Mouse (Mus musculus): ENCODE results near the gene Glb1l. TPM values are rescaled to one million over a fixed set of nuclear protein-coding genes. Genes with fewer than 3 reads are reported as not detected.

Glb1l gene
- polyA plus RNA-seq, 1 experiment from 2014 or later: 3.7 TPM

GRCm38 (mm10) chr1:75191258-75191621 lies 19.4 kb downstream of the Glb1l start:
- peak; percentile 0; the same call in 1 of the 2 replicates for ATAC-seq (ENCODE audit: low read depth)
- H3K27ac ChIP-seq (ENCODE audit: low read length): peak overlapping the region; percentile 94
- H3K4me2 ChIP-seq (ENCODE audit: low read depth, low read length): peak overlapping the region; percentile 81
- 35% methylated on average over 5 of the region's 5 CpGs for WGBS (ENCODE audit: insufficient replicate concordance)
- H3K4me1 ChIP-seq (ENCODE audit: control insufficient read depth, low read depth, low read length): peaks cover 35% of the 10 kb centered on the region
- H3K9me3 ChIP-seq (replicated peaks; ENCODE audit: control insufficient read depth, low read length): no peaks in the 10 kb centered on the region
- H3K9ac ChIP-seq (ENCODE audit: low read depth, low read length): peak overlapping the region; percentile 98
- peaks cover 23% of the 10 kb centered on the region for H3K36me3 ChIP-seq (ENCODE audit: control insufficient read depth, insufficient read depth)
- no peaks in the 10 kb centered on the region for H3K27me3 ChIP-seq (ENCODE audit: control insufficient read depth, insufficient read depth, low read depth, low read length)
- H3K4me3 ChIP-seq (ENCODE audit: low read depth, low read length): peak overlapping the region; percentile 94

- 18% methylated on average over 2 of the region's 2 CpGs for WGBS (ENCODE audit: insufficient replicate concordance)
- Histone ChIP-seq H3K4me2 (ENCODE audit: low read depth, low read length) (peak overlapping the region; percentile 81), H3K9me3 (replicated peaks; ENCODE audit: control insufficient read depth, low read length) (no peaks in the 10 kb centered on the region), H3K9ac (ENCODE audit: low read depth, low read length) (peak overlapping the region; percentile 98), H3K27me3 (ENCODE audit: control insufficient read depth, insufficient read depth, low read depth, low read length) (no peaks in the 10 kb centered on the region), H3K27ac (ENCODE audit: low read length) (peak overlapping the region; percentile 94), H3K4me1 (ENCODE audit: control insufficient read depth, low read depth, low read length) (peaks cover 35% of the 10 kb centered on the region), H3K4me3 (ENCODE audit: low read depth, low read length) (peak overlapping the region; percentile 94), H3K36me3 (ENCODE audit: control insufficient read depth, insufficient read depth) (peaks cover 24% of the 10 kb centered on the region)
- ATAC-seq (ENCODE audit: low read depth): 0 out of 2 replicates have a peak, but pooled peaks have one; percentile 4
These were observed 20.0 kb downstream of the Glb1l start for GRCm38 (mm10) chr1:75190577-75190976.

- ATAC-seq (ENCODE audit: low read depth): no peak
- H3K4me1 ChIP-seq (ENCODE audit: control insufficient read depth, low read depth, low read length): peaks cover 29% of the 10 kb centered on the region
- no peak overlapping the region for H3K4me3 ChIP-seq (ENCODE audit: low read depth, low read length)
- no peak overlapping the region for H3K4me2 ChIP-seq (ENCODE audit: low read depth, low read length)
- H3K9ac ChIP-seq (ENCODE audit: low read depth, low read length): no peak overlapping the region
- H3K9me3 ChIP-seq (replicated peaks; ENCODE audit: control insufficient read depth, low read length): no peaks in the 10 kb centered on the region
- H3K27me3 ChIP-seq (ENCODE audit: control insufficient read depth, insufficient read depth, low read depth, low read length): no peaks in the 10 kb centered on the region
- 24% methylated on average over 2 of the region's 2 CpGs for WGBS (ENCODE audit: insufficient replicate concordance)
- peaks cover 48% of the 10 kb centered on the region for H3K36me3 ChIP-seq (ENCODE audit: control insufficient read depth, insufficient read depth)
- peak overlapping the region; percentile 37; the same call in 1 of the 2 replicates for H3K27ac ChIP-seq (ENCODE audit: low read length)
These were observed 22.6 kb downstream of the Glb1l start for GRCm38 (mm10) chr1:75187914-75188483.

DNA sequence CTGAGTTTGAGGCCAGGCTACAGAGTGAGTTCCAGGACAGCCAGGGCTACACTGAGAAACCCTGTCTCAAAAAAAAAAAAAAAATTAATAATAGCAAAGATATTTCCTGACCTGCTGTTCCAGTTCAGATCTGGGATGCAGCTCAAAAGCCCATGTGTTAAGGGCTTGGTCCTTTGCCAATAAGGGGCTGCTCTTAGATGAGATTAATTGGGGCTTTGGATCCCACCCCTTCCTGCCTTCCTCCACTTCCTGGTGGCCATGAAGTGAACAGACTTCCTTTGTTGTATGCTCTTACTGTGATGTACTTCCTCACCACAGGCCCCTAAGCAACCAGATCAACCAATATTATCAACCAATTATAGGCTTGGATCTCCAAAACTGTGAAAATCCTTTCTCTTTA lies 23.5 kb downstream of the Glb1l start:
- H3K4me2 ChIP-seq (ENCODE audit: low read depth, low read length): no peak overlapping the region
- no peak for ATAC-seq (ENCODE audit: low read depth)
- no peaks in the 10 kb centered on the region for H3K9me3 ChIP-seq (replicated peaks; ENCODE audit: control insufficient read depth, low read length)
- H3K27ac ChIP-seq (ENCODE audit: low read length): no peak overlapping the region
- no peak overlapping the region for H3K4me3 ChIP-seq (ENCODE audit: low read depth, low read length)
- peaks cover 57% of the 10 kb centered on the region for H3K36me3 ChIP-seq (ENCODE audit: control insufficient read depth, insufficient read depth)
- no peak overlapping the region for H3K9ac ChIP-seq (ENCODE audit: low read depth, low read length)
- H3K4me1 ChIP-seq (ENCODE audit: control insufficient read depth, low read depth, low read length): peaks cover 28% of the 10 kb centered on the region
- H3K27me3 ChIP-seq (ENCODE audit: control insufficient read depth, insufficient read depth, low read depth, low read length): no peaks in the 10 kb centered on the region

DNA sequence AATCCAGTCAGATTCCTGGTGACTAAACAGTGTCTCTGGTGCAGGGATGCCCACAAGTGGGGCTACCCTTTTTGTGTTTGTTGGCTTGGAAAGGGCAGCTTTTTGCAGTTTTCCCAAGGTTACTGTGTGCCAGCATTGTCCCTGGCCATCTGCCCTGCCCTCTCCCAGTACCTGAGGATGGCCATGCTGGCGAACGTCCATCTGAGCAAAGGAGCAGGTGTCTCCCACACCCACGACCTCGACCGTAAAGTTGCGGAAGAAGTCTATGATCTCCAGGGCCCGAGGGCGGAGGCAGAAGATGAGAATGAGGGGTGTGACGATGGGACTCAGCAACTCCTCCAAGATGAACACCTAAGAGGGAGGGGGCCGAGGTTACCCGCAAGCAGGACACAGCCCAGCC lies 25.1 kb downstream of the Glb1l start:
- no peak for ATAC-seq (ENCODE audit: low read depth)
- peaks cover 68% of the 10 kb centered on the region for H3K36me3 ChIP-seq (ENCODE audit: control insufficient read depth, insufficient read depth)
- 88% methylated on average over 11 of the region's 11 CpGs for WGBS (ENCODE audit: insufficient replicate concordance)

DNA sequence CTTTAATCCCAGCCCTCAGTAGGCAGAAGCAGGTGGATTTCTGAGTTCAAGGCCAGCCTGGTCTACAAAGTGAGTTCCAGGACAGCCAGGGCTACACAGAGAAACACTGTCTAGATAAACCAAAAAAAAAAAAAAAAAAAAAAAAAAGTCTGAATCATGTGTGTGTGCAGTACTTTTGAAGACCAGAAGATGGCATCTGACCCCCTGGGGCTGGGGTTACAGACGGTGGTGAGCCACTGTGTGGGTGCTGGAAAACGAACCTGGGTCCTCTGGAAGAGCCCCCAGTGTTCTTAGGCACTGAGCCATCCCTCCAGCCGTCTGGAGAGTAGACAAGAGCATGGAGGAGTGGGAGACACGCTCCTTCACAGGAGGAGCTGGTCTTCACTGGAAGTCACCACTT lies 28.5 kb downstream of the Glb1l start:
- Histone ChIP-seq H3K9ac (ENCODE audit: low read depth, low read length) (no peak overlapping the region), H3K36me3 (ENCODE audit: control insufficient read depth, insufficient read depth) (peaks cover 69% of the 10 kb centered on the region), H3K27ac (ENCODE audit: low read length) (no peak overlapping the region), H3K9me3 (replicated peaks; ENCODE audit: control insufficient read depth, low read length) (no peaks in the 10 kb centered on the region), H3K27me3 (ENCODE audit: control insufficient read depth, insufficient read depth, low read depth, low read length) (no peaks in the 10 kb centered on the region), H3K4me2 (ENCODE audit: low read depth, low read length) (no peak overlapping the region), H3K4me1 (ENCODE audit: control insufficient read depth, low read depth, low read length) (peaks cover 23% of the 10 kb centered on the region), H3K4me3 (ENCODE audit: low read depth, low read length) (no peak overlapping the region)
- no peak for ATAC-seq (ENCODE audit: low read depth)
- WGBS (ENCODE audit: insufficient replicate concordance): 76% methylated on average over 4 of the region's 4 CpGs

More for the DNA sequence above, 25.1 kb downstream of the Glb1l start:
- H3K4me2 ChIP-seq (ENCODE audit: low read depth, low read length): no peak overlapping the region
- no peak overlapping the region for H3K9ac ChIP-seq (ENCODE audit: low read depth, low read length)
- H3K4me3 ChIP-seq (ENCODE audit: low read depth, low read length): no peak overlapping the region
- no peak overlapping the region for H3K27ac ChIP-seq (ENCODE audit: low read length)
- H3K4me1 ChIP-seq (ENCODE audit: control insufficient read depth, low read depth, low read length): peaks cover 28% of the 10 kb centered on the region
- H3K27me3 ChIP-seq (ENCODE audit: control insufficient read depth, insufficient read depth, low read depth, low read length): no peaks in the 10 kb centered on the region
- H3K9me3 ChIP-seq (replicated peaks; ENCODE audit: control insufficient read depth, low read length): no peaks in the 10 kb centered on the region

DNA sequence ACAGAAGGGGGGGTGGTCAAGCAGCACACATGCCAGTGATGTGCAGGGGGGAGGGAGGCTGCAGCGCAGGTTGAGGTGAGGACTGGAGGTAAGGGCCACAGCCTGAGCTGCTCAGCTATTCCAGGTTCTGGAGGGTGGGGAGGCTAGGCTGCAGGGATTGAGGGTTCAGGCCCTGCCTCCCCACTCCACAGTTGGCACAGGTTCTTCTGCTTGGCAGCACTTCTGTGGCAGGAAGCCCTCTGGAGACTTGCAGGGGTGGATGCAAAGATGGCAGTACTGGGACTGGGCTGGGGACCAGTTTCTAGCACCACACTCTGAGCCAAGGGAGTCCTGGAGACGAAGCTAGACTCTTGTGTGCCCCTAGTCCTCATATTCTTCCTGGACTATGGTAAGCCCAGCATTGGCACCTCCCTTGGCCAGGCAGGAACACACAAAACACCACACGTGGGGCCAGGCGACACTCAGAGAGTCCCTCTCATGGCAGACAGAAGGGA lies 29.2 kb downstream of the Glb1l start:
- Histone ChIP-seq H3K27ac (ENCODE audit: low read length) (no peak overlapping the region; the same call in 1 of the 2 replicates), H3K4me2 (ENCODE audit: low read depth, low read length) (no peak overlapping the region)
- no peak for ATAC-seq (ENCODE audit: low read depth)

DNA sequence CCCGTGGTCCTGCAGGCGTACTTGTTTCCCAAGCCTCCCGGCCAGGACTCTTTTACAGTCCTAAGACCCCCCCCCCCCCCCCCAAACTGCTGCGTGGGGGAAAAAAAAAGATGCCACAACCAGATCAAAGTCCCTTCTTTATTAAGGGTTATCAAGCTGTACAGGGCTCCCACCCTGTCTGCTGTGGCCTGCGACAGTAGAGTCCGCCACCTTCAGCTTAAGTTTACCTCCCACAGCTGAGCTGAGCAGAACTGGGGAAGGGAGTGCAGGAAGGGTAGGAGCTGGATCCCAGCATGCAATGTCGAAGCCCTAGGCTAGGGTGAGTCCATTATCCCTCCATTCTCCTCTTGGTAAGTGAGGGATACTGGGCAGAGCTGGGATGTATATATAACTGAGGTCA lies 29.9 kb downstream of the Glb1l start:
- peak overlapping the region; percentile 89 for H3K4me2 ChIP-seq (ENCODE audit: low read depth, low read length)
- peak overlapping the region; percentile 98 for H3K27ac ChIP-seq (ENCODE audit: low read length)
- no peaks in the 10 kb centered on the region for H3K27me3 ChIP-seq (ENCODE audit: control insufficient read depth, insufficient read depth, low read depth, low read length)
- no peaks in the 10 kb centered on the region for H3K9me3 ChIP-seq (replicated peaks; ENCODE audit: control insufficient read depth, low read length)
- 35% methylated on average over 7 of the region's 7 CpGs for WGBS (ENCODE audit: insufficient replicate concordance)
- H3K36me3 ChIP-seq (ENCODE audit: control insufficient read depth, insufficient read depth): peaks cover 68% of the 10 kb centered on the region
- peak overlapping the region; percentile 74 for H3K4me3 ChIP-seq (ENCODE audit: low read depth, low read length)
- peaks cover 23% of the 10 kb centered on the region for H3K4me1 ChIP-seq (ENCODE audit: control insufficient read depth, low read depth, low read length)
- peak overlapping the region; percentile 48 for H3K9ac ChIP-seq (ENCODE audit: low read depth, low read length)
- no peak for ATAC-seq (ENCODE audit: low read depth)

More for the DNA sequence above, 29.2 kb downstream of the Glb1l start:
- H3K36me3 ChIP-seq (ENCODE audit: control insufficient read depth, insufficient read depth): peaks cover 68% of the 10 kb centered on the region
- H3K4me3 ChIP-seq (ENCODE audit: low read depth, low read length): no peak overlapping the region
- H3K4me1 ChIP-seq (ENCODE audit: control insufficient read depth, low read depth, low read length): peaks cover 23% of the 10 kb centered on the region
- 83% methylated on average over 4 of the region's 4 CpGs for WGBS (ENCODE audit: insufficient replicate concordance)
- H3K27me3 ChIP-seq (ENCODE audit: control insufficient read depth, insufficient read depth, low read depth, low read length): no peaks in the 10 kb centered on the region
- no peak overlapping the region for H3K9ac ChIP-seq (ENCODE audit: low read depth, low read length)
- no peaks in the 10 kb centered on the region for H3K9me3 ChIP-seq (replicated peaks; ENCODE audit: control insufficient read depth, low read length)

- peak within 1 kb of the TSS; percentile 98 for H3K27ac ChIP-seq (ENCODE audit: low read length)
- peaks cover 23% of the 10 kb centered on the region for H3K4me1 ChIP-seq (ENCODE audit: control insufficient read depth, low read depth, low read length)
- H3K4me2 ChIP-seq (ENCODE audit: low read depth, low read length): peak within 1 kb of the TSS; percentile 89
- under 1% methylated on average over 31 of the region's 31 CpGs for WGBS (ENCODE audit: insufficient replicate concordance)
- H3K27me3 ChIP-seq (ENCODE audit: control insufficient read depth, insufficient read depth, low read depth, low read length): no peaks in the 10 kb centered on the region
- ATAC-seq (ENCODE audit: low read depth): peak; percentile 91
- no peaks in the 10 kb centered on the region for H3K9me3 ChIP-seq (replicated peaks; ENCODE audit: control insufficient read depth, low read length)
- peak within 1 kb of the TSS; percentile 85 for H3K9ac ChIP-seq (ENCODE audit: low read depth, low read length)
- peaks cover 68% of the 10 kb centered on the region for H3K36me3 ChIP-seq (ENCODE audit: control insufficient read depth, insufficient read depth)
- H3K4me3 ChIP-seq (ENCODE audit: low read depth, low read length): peak within 1 kb of the TSS; percentile 74
These were observed 30.5 kb downstream of the Glb1l start, which contains the start of gene Abcb6 for GRCm38 (mm10) chr1:75180105-75180590. Gene Abcb6 (minus strand): TSS chr1:75180392.
